Mouse (Mus musculus): Measurements from ENCODE around the gene Cntn5. TPM values are rescaled to one million over a fixed set of nuclear protein-coding genes. Genes with fewer than 3 reads are reported as not detected.

Cntn5 gene
- polyA plus RNA-seq, 1 experiment from 2014 or later: not detected

GRCm38 (mm10) chr9:10681646-10682045 lies 222.9 kb downstream of the Cntn5 start:
- Histone ChIP-seq H3K36me3 (ENCODE audit: inconsistent target) (no peaks in the 10 kb centered on the region), H3K4me3 (ENCODE audit: inconsistent target) (no peak overlapping the region), H3K79me2 (ENCODE audit: inconsistent target) (no peaks in the 10 kb centered on the region), H3K27ac (no peak overlapping the region)

GRCm38 (mm10) chr9:10681181-10681580 lies 223.4 kb downstream of the Cntn5 start:
- Histone ChIP-seq H3K36me3 (ENCODE audit: inconsistent target) (no peaks in the 10 kb centered on the region), H3K4me3 (ENCODE audit: inconsistent target) (no peak overlapping the region), H3K79me2 (ENCODE audit: inconsistent target) (no peaks in the 10 kb centered on the region), H3K27ac (no peak overlapping the region)
- 96% methylated on average over 3 of the region's 3 CpGs for WGBS (ENCODE audit: missing documents)

- Histone ChIP-seq H3K79me2 (ENCODE audit: inconsistent target) (no peaks in the 10 kb centered on the region), H3K36me3 (ENCODE audit: inconsistent target) (no peaks in the 10 kb centered on the region), H3K4me3 (ENCODE audit: inconsistent target) (no peak overlapping the region), H3K27ac (no peak overlapping the region)
- 29% methylated on average over 3 of the region's 3 CpGs for WGBS (ENCODE audit: missing documents)
Measured at GRCm38 (mm10) chr9:10668676-10669075, 235.9 kb downstream of the Cntn5 start.

GRCm38 (mm10) chr9:10667438-10667837 lies 237.1 kb downstream of the Cntn5 start:
- Histone ChIP-seq H3K36me3 (ENCODE audit: inconsistent target) (no peaks in the 10 kb centered on the region), H3K27ac (no peak overlapping the region), H3K79me2 (ENCODE audit: inconsistent target) (no peaks in the 10 kb centered on the region), H3K4me3 (ENCODE audit: inconsistent target) (no peak overlapping the region)
- 56% methylated on average over 4 of the region's 4 CpGs for WGBS (ENCODE audit: missing documents)

- Histone ChIP-seq H3K4me3 (ENCODE audit: inconsistent target) (no peak overlapping the region), H3K79me2 (ENCODE audit: inconsistent target) (no peaks in the 10 kb centered on the region), H3K27ac (no peak overlapping the region), H3K36me3 (ENCODE audit: inconsistent target) (no peaks in the 10 kb centered on the region)
Measured at GRCm38 (mm10) chr9:10665756-10666155, 238.8 kb downstream of the Cntn5 start.

- 63% methylated on average over 2 of the region's 2 CpGs for WGBS (ENCODE audit: missing documents)
- no peak overlapping the region for H3K4me3 ChIP-seq (ENCODE audit: inconsistent target)
- no peaks in the 10 kb centered on the region for H3K36me3 ChIP-seq (ENCODE audit: inconsistent target)
- H3K27ac ChIP-seq: no peak overlapping the region
- H3K79me2 ChIP-seq (ENCODE audit: inconsistent target): no peaks in the 10 kb centered on the region
Measured at GRCm38 (mm10) chr9:10663101-10663500, 241.5 kb downstream of the Cntn5 start.

- no peaks in the 10 kb centered on the region for H3K79me2 ChIP-seq (ENCODE audit: inconsistent target)
- H3K36me3 ChIP-seq (ENCODE audit: inconsistent target): no peaks in the 10 kb centered on the region
- WGBS (ENCODE audit: missing documents): 45% methylated on average over 1 of the region's 1 CpGs
- H3K27ac ChIP-seq: no peak overlapping the region
- H3K4me3 ChIP-seq (ENCODE audit: inconsistent target): no peak overlapping the region
Measured at GRCm38 (mm10) chr9:10659478-10659877, 245.1 kb downstream of the Cntn5 start.

- Histone ChIP-seq H3K79me2 (ENCODE audit: inconsistent target) (no peaks in the 10 kb centered on the region), H3K36me3 (ENCODE audit: inconsistent target) (no peaks in the 10 kb centered on the region), H3K27ac (no peak overlapping the region), H3K4me3 (ENCODE audit: inconsistent target) (no peak overlapping the region)
- WGBS (ENCODE audit: missing documents): 56% methylated on average over 1 of the region's 1 CpGs
Measured at GRCm38 (mm10) chr9:10658086-10658485, 246.5 kb downstream of the Cntn5 start.

- Histone ChIP-seq H3K36me3 (ENCODE audit: inconsistent target) (no peaks in the 10 kb centered on the region), H3K4me3 (ENCODE audit: inconsistent target) (no peak overlapping the region), H3K79me2 (ENCODE audit: inconsistent target) (no peaks in the 10 kb centered on the region), H3K27ac (no peak overlapping the region)
- 92% methylated on average over 4 of the region's 4 CpGs for WGBS (ENCODE audit: missing documents)
Measured at GRCm38 (mm10) chr9:10657144-10657748, 247.3 kb downstream of the Cntn5 start.

GRCm38 (mm10) chr9:10650632-10651031 lies 253.9 kb downstream of the Cntn5 start:
- H3K36me3 ChIP-seq (ENCODE audit: inconsistent target): no peaks in the 10 kb centered on the region
- 63% methylated on average over 1 of the region's 1 CpGs for WGBS (ENCODE audit: missing documents)
- H3K79me2 ChIP-seq (ENCODE audit: inconsistent target): no peaks in the 10 kb centered on the region
- no peak overlapping the region for H3K27ac ChIP-seq
- no peak overlapping the region for H3K4me3 ChIP-seq (ENCODE audit: inconsistent target)

- Histone ChIP-seq H3K4me3 (ENCODE audit: inconsistent target) (no peak overlapping the region), H3K27ac (no peak overlapping the region), H3K36me3 (ENCODE audit: inconsistent target) (no peaks in the 10 kb centered on the region), H3K79me2 (ENCODE audit: inconsistent target) (no peaks in the 10 kb centered on the region)
- WGBS (ENCODE audit: missing documents): 87% methylated on average over 5 of the region's 5 CpGs
Measured at GRCm38 (mm10) chr9:10645951-10646350, 258.6 kb downstream of the Cntn5 start.

- H3K27ac ChIP-seq: no peak overlapping the region
- 75% methylated on average over 7 of the region's 7 CpGs for WGBS (ENCODE audit: missing documents)
- H3K36me3 ChIP-seq (ENCODE audit: inconsistent target): no peaks in the 10 kb centered on the region
- H3K4me3 ChIP-seq (ENCODE audit: inconsistent target): no peak overlapping the region
- H3K79me2 ChIP-seq (ENCODE audit: inconsistent target): no peaks in the 10 kb centered on the region
Measured at GRCm38 (mm10) chr9:10645045-10645830, 259.3 kb downstream of the Cntn5 start.

- Histone ChIP-seq H3K27ac (no peak overlapping the region), H3K79me2 (ENCODE audit: inconsistent target) (no peaks in the 10 kb centered on the region), H3K4me3 (ENCODE audit: inconsistent target) (no peak overlapping the region), H3K36me3 (ENCODE audit: inconsistent target) (no peaks in the 10 kb centered on the region)
- 82% methylated on average over 5 of the region's 5 CpGs for WGBS (ENCODE audit: missing documents)
Measured at GRCm38 (mm10) chr9:10618036-10618435, 286.5 kb downstream of the Cntn5 start.

- no peak overlapping the region for H3K4me3 ChIP-seq (ENCODE audit: inconsistent target)
- no peaks in the 10 kb centered on the region for H3K36me3 ChIP-seq (ENCODE audit: inconsistent target)
- H3K79me2 ChIP-seq (ENCODE audit: inconsistent target): no peaks in the 10 kb centered on the region
- H3K27ac ChIP-seq: no peak overlapping the region
- WGBS (ENCODE audit: missing documents): 79% methylated on average over 7 of the region's 7 CpGs
Measured at GRCm38 (mm10) chr9:10575346-10576241, 329.0 kb downstream of the Cntn5 start.

- Histone ChIP-seq H3K36me3 (ENCODE audit: inconsistent target) (no peaks in the 10 kb centered on the region), H3K27ac (no peak overlapping the region), H3K79me2 (ENCODE audit: inconsistent target) (no peaks in the 10 kb centered on the region), H3K4me3 (ENCODE audit: inconsistent target) (no peak overlapping the region)
Measured at GRCm38 (mm10) chr9:10569830-10570229, 334.7 kb downstream of the Cntn5 start.

Measured in macrophage (primary cell).